Mouse (Mus musculus): ENCODE results near the gene Ostc.

DNA sequence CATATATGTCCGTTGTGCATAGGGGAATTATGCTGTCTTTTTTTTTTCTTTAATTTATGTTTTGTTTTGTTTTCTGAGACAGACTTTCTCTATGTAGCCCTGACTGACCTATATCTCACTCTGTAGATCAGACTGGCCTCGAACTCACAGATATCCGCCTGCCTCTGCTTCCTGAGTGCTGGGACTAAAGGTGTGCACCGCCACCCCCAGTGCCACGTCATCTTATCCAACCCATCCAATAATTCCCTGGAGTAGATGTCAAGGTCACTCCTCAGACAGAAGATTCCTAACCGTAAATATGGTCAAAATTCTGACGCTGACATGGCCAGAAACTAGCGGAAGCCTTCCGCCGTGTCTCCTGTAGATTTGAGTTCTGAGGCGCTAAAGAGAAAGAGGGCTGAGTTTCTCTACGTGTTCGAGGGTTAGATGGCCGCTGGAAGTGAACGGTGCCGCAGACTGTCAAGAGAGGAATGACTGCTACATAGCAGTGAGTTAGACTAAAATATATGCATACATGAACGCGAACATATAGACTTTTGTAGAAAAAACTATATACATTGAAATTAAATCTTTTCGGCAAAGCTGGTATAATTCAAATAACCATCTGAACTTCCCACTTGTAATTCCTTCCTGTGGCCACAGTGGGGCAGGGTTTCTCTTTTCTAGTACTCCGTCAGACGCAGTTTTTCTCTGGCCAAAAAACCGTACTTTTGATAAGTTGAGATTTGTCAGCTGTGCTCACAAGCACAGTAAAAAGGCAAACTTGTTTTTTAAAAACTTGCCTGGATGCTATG is 5.7 kb upstream of the Ostc start:
- no peak for TF ChIP-seq CTCF (IDR thresholded peaks at IDR 0.05; ENCODE audit: borderline replicate concordance, insufficient read depth, low read length)
- TF ChIP-seq POLR2A (IDR thresholded peaks at IDR 0.05; ENCODE audit: low read depth, low read length) = no peak
